In the genomic region with DNA sequence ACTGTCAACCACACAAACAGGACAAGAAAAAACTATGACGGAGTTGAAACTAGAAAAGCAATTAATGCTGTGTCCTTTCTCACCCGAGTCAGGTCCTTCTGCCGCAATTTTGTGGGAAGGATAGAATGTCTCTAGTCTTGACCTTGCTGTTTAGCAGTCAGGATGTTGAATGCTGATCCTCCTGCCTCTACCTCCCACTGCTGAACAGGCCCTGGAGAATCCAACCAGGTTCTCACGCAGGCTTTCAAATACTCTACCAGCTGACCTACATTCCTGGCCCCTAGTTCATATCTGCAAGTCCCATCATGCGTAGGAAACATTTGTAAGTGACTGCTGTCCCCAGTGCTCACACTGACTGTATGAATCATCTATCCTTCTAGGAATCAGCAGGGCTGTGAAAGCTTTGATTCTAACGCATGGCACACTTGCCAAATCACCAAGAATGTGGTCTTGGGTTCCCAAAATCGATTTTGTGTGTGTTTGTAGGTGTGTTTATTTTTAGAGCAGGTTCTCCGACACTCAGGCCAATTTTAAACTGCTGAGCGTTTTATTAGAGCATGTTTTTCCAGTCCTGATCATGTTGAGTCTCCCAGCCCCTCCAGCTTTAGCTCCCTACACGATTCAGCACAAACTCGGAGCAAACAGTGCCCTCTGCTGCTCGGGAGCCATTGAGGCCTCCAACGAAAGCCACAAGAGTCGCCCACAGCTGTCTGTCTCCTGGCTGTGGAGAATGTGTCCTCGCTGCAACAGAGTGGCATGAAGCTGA, we compare ENCODE assay signal across 9 mouse cellular contexts.
DNase-seq lines count a peak whose midpoint lies in the region; TF ChIP-seq lines count a peak whose summit lies in the region.
"Had no signal": no experiment of that assay in that cellular context is flagged by ENCODE, and none has a peak within 500 bp of the region (broad histone marks: within the 10 kb centered on the region; RNA-seq: fewer than 3 reads in every experiment).

No protein-coding gene starts in this region.

- TF ChIP-seq POLR2A in lung, adult 2 months (IDR thresholded peaks at IDR 0.05; ENCODE audit: borderline replicate concordance, extremely low read depth, low read depth, low read length): no peak

- WGBS in lung, adult 2 months: 41% methylated on average over 15 of the region's 15 CpGs

- H3K4me1 ChIP-seq in lung, adult 2 months (ENCODE audit: control insufficient read depth, insufficient read depth, low read length): no peaks in the 10 kb centered on the region

- H3K4me3 ChIP-seq in lung, adult 2 months (replicated peaks; ENCODE audit: extremely low read depth, low read depth, low read length): no peak overlapping the region
- H3K4me3 ChIP-seq: megakaryocyte, embryonic 14.5 days had no signal

- TF ChIP-seq CTCF in lung, adult 2 months (IDR thresholded peaks at IDR 0.05; ENCODE audit: insufficient read depth, low read length): peak; percentile 46; the same call in 1 of the 2 replicates

- DNase-seq in spleen, adult 18-20 months: peak; percentile 9 to 46
- no peak for DNase-seq in spleen, adult 12 weeks (ENCODE audit: low spot score)
- peak; percentile 74 to 77 for DNase-seq in cerebellum, postnatal 10 days
- DNase-seq in frontal cortex, postnatal 36 days (ENCODE audit: low spot score in 2 of 2): peak; percentile 51 to 74
- peak; percentile 48 to 69 for DNase-seq in kidney, postnatal 25 days
- DNase-seq in lung, adult 2 months: peak; percentile 17
- DNase-seq in right cerebral cortex, adult 2 months (ENCODE audit: low spot score in 2 of 2): peak; percentile 63 to 66
- peak; percentile 60 for DNase-seq in yolk sac, embryonic 10.5 days (ENCODE audit: low spot score)
